Mouse (Mus musculus) ES-E14 (cell line): Measurements from ENCODE around the gene Foxj2.

Experiments used
- CHD2 ChIP-seq: IDR thresholded peaks from 2 replicates; pipeline ENCODE4 v1.6.1; 2014; ENCODE audit warnings: mild to moderate bottlenecking, low read depth, low read length, inconsistent platforms
- HCFC1 ChIP-seq: IDR thresholded peaks from 2 replicates; pipeline ENCODE4 v1.6.1; 2012; ENCODE audit warnings: low read length, inconsistent platforms, borderline replicate concordance; ENCODE audit not compliant: insufficient read depth
- MAFK ChIP-seq: IDR thresholded peaks from 2 replicates; pipeline ENCODE4 v1.6.1; 2014; ENCODE audit warnings: mild to moderate bottlenecking, low read depth, low read length, inconsistent platforms; ENCODE audit not compliant: insufficient read depth

DNA sequence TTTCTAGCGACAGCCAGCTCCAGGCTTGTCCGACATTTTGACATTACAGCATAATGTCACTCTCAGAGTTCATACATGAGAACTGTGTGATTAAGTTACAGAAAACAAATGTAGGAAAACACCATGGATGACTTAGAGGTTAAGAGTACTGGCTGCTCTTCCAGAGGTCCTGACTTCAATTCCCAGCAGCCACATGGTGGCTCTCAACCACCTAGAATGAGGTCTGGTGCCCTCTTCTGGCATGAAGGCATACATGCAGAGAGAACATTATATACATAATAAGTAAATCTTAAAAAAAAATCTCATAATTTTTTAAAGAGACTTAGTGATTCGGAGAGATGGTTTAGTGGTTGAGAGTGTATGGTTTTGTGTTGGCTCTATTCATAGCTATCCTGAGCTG lies 17.3 kb downstream of the Foxj2 start:
- TF ChIP-seq CHD2 = no peak
- TF ChIP-seq MAFK = no peak
- no peak for TF ChIP-seq HCFC1
